ENCODE assay signal across 8 mouse cellular contexts in the genomic region with DNA sequence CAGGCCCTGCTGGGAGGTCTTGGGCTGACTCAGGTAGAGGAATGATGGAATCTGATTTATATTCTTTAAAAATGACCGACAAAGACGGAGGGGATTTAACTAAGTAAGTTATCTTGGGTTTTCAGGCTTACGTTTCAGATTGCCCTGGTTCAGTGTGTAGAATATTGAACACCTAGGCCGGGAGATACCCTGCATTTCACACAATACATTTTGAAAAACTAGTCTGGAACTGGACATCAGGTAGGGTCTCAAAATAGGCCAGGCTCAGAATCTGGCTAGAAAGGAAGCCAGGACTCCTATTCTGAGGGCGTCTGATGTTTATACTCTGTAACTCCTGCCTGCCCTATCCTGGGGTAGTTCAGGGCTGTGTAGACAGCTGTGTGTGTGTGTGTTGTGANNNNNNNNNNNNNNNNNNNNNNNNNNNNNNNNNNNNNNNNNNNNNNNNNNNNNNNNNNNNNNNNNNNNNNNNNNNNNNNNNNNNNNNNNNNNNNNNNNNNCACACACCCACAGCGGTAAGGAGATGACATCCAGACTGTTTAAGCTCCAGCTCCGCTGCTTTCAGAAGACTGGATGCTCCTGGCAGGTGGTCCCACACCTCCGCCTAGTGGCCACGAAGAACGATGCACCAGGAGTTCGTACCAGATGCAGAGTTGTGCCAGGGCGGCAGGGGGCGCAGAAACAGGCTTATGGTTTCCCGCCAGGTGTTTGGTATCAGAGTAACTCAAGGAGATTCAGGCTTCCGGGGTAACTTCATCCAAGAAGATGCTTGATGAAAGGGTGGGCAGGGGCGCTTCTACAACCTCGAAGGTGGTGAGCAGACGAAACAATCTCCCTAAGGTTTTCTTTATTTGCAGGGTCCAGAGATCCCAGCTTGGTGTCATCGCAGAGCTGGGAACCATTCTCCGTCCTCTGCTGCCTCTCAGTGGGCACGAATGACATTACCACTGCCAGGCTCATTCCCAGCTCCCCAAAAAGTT. TPM values are rescaled to one million over a fixed set of nuclear protein-coding genes. Genes with fewer than 3 reads are reported as not detected.
A peak's percentile ranks its signal among the peaks of the same experiment; 100 is the strongest.
DNase-seq lines count a peak whose midpoint lies in the region; ATAC-seq lines count a peak whose summit lies in the region.

No protein-coding gene starts in this region.

- H3K4me1 ChIP-seq in hindbrain, embryonic 10.5 days (replicated peaks) = peaks cover 47% of the 10 kb centered on the region
- peaks cover 23% of the 10 kb centered on the region for H3K4me1 ChIP-seq in lung, embryonic 16.5 days (replicated peaks; ENCODE audit: control insufficient read depth, insufficient read depth, low read length)

- peak; percentile 82 for DNase-seq in MN1 (ENCODE audit: low spot score)
- DNase-seq in cerebellum, adult 9-11 months = peak; percentile 69
- peak; percentile 82 to 93 for DNase-seq in frontal cortex, adult 2 months (ENCODE audit: extremely low spot score in 1 of 2, low spot score in 1 of 2)
- DNase-seq in hindbrain, embryonic 10.5 days (ENCODE audit: low spot score) = peak; percentile 92
- DNase-seq in layer of hippocampus, adult 9-11 months = peak; percentile 81
- peak; percentile 69 for DNase-seq in ovary, postnatal 10 days (ENCODE audit: low spot score)
- peak; percentile 92 for DNase-seq in thymus, postnatal 0 days (ENCODE audit: low spot score)

- no peaks in the 10 kb centered on the region for H3K9me3 ChIP-seq in hindbrain, embryonic 10.5 days
- no peaks in the 10 kb centered on the region for H3K9me3 ChIP-seq in lung, embryonic 16.5 days (ENCODE audit: control insufficient read depth, low read length)

- H3K27me3 ChIP-seq in hindbrain, embryonic 10.5 days (ENCODE audit: insufficient read depth, poor library complexity, severe bottlenecking) = peaks cover 49% of the 10 kb centered on the region
- peaks cover 28% of the 10 kb centered on the region for H3K27me3 ChIP-seq in lung, embryonic 16.5 days (ENCODE audit: control insufficient read depth, insufficient read depth, low read depth, low read length)

- ATAC-seq in lung, embryonic 16.5 days (ENCODE audit: low read depth) = peak; percentile 66

- no peaks in the 10 kb centered on the region for H3K36me3 ChIP-seq in hindbrain, embryonic 10.5 days
- no peaks in the 10 kb centered on the region for H3K36me3 ChIP-seq in lung, embryonic 16.5 days (ENCODE audit: control insufficient read depth, insufficient read depth, low read length)

- peak overlapping the region; percentile 57 for H3K4me2 ChIP-seq in lung, embryonic 16.5 days (ENCODE audit: low read depth, low read length)

- 13% methylated on average over 20 of the region's 21 CpGs for WGBS in hindbrain, embryonic 10.5 days
- 13% methylated on average over 20 of the region's 21 CpGs for WGBS in lung, embryonic 16.5 days

- H3K9ac ChIP-seq in lung, embryonic 16.5 days (ENCODE audit: low read length) = no peak overlapping the region

- H3K4me3 ChIP-seq in hindbrain, embryonic 10.5 days = peak overlapping the region; percentile 39
- peak overlapping the region; percentile 41 for H3K4me3 ChIP-seq in lung, embryonic 16.5 days (ENCODE audit: low read length)

- H3K27ac ChIP-seq in hindbrain, embryonic 10.5 days = peak overlapping the region; percentile 63
- H3K27ac ChIP-seq in lung, embryonic 16.5 days (ENCODE audit: low read length) = no peak overlapping the region

RNA-seq across cellular contexts. Expression of a gene that starts 11.6 kb away (rescaled TPM):
- 0.15 and 0.42 TPM in 2 replicates for polyA plus RNA-seq in frontal cortex, adult 2 months (2012; rRNA removed)
- polyA plus RNA-seq in hindbrain, embryonic 10.5 days (2016; fragmentation: Nextera tagmentation; extraction: Ambion mirVana) = 0.14 and 0.20 TPM in 2 replicates
- not detected in 2 replicates for polyA plus RNA-seq in lung, embryonic 16.5 days (2015; fragmentation: Nextera tagmentation; extraction: Ambion mirVana)
- not detected in 2 replicates for polyA plus RNA-seq in thymus, postnatal 0 days (2015; fragmentation: Nextera tagmentation; extraction: Ambion mirVana)

RNA-seq across cellular contexts. Expression of a gene that starts 45.3 kb away (rescaled TPM):
- not detected in 2 replicates for polyA plus RNA-seq in frontal cortex, adult 2 months (2012; rRNA removed)
- polyA plus RNA-seq in hindbrain, embryonic 10.5 days (2016; fragmentation: Nextera tagmentation; extraction: Ambion mirVana) = not detected in 2 replicates
- not detected in 2 replicates for polyA plus RNA-seq in lung, embryonic 16.5 days (2015; fragmentation: Nextera tagmentation; extraction: Ambion mirVana)
- not detected in 2 replicates for polyA plus RNA-seq in thymus, postnatal 0 days (2015; fragmentation: Nextera tagmentation; extraction: Ambion mirVana)
